Mouse (Mus musculus): Measurements from ENCODE around the gene Tmtc2. TPM values are rescaled to one million over a fixed set of nuclear protein-coding genes. Genes with fewer than 3 reads are reported as not detected.

The Tmtc2 gene
- polyA plus RNA-seq, 1 experiment from 2014 or later = 5.7 TPM

DNA sequence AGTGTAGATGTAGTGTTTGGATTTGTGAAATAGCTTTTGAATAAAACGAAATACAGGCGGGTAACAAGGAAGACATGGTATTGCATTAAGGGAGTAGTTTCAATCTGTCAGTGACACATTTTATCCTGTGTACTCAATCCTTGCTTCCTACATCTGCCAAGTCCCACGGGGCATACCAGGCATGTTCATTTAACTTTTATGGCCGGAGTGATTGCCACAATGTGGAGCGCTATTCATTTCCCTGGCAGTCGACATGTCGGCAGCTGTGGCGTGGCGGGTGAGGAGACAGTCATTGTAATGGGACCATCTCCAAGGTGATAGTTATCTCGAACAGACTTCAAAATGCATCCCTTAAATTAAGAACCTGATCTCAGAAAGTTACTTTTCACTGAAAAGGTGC is 372.8 kb downstream of the Tmtc2 start:
- Histone ChIP-seq H3K4me1 (replicated peaks; ENCODE audit: control insufficient read depth, insufficient read depth) (no peaks in the 10 kb centered on the region), H3K27me3 (ENCODE audit: control insufficient read depth, insufficient read depth, low read length) (no peaks in the 10 kb centered on the region), H3K9ac (ENCODE audit: low read length) (no peak overlapping the region), H3K36me3 (ENCODE audit: control insufficient read depth, insufficient read depth, low read length) (no peaks in the 10 kb centered on the region), H3K9me3 (ENCODE audit: control insufficient read depth, low read length) (no peaks in the 10 kb centered on the region), H3K4me3 (ENCODE audit: low read depth, low read length) (no peak overlapping the region), H3K4me2 (replicated peaks; ENCODE audit: low read depth) (no peak overlapping the region), H3K27ac (replicated peaks) (no peak overlapping the region)
- no peak for ATAC-seq (ENCODE audit: low FRiP score, low TSS enrichment)
- DNase-seq (ENCODE audit: low spot score) = no peak
- 78% methylated on average over 10 of the region's 10 CpGs for WGBS
- TF ChIP-seq CTCF (IDR thresholded peaks at IDR 0.05; ENCODE audit: low read depth) (no peak), EP300 (optimal IDR thresholded peaks at IDR 0.05) (no peak)

DNA sequence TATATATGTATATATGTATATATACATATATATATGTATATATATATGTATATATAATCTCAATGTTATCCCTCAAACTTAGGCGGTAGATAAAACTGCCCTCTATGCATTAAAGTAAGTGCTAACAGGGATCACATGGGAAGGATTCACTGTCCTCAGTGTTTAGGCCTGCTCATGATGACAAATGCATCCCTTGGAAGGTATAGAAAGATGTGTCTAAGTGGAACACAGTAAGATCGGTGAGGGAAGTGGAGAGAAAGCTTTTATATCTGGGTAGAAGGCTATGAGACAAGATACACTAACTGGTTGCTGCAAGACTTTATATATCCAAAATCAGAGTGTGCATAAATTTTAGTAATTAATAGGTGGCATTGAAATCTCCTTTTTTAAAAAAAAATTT is 373.6 kb downstream of the Tmtc2 start:
- Histone ChIP-seq H3K9ac (ENCODE audit: low read length) (no peak overlapping the region), H3K4me2 (replicated peaks; ENCODE audit: low read depth) (no peak overlapping the region), H3K36me3 (ENCODE audit: control insufficient read depth, insufficient read depth, low read length) (no peaks in the 10 kb centered on the region), H3K4me1 (replicated peaks; ENCODE audit: control insufficient read depth, insufficient read depth) (no peaks in the 10 kb centered on the region), H3K9me3 (ENCODE audit: control insufficient read depth, low read length) (no peaks in the 10 kb centered on the region), H3K27ac (replicated peaks) (no peak overlapping the region), H3K4me3 (ENCODE audit: low read depth, low read length) (no peak overlapping the region), H3K27me3 (ENCODE audit: control insufficient read depth, insufficient read depth, low read length) (no peaks in the 10 kb centered on the region)
- no peak for TF ChIP-seq EP300 (optimal IDR thresholded peaks at IDR 0.05)
- WGBS = 76% methylated on average over 2 of the region's 2 CpGs
- ATAC-seq (ENCODE audit: low FRiP score, low TSS enrichment) (no peak), DNase-seq (ENCODE audit: low spot score) (no peak)

DNA sequence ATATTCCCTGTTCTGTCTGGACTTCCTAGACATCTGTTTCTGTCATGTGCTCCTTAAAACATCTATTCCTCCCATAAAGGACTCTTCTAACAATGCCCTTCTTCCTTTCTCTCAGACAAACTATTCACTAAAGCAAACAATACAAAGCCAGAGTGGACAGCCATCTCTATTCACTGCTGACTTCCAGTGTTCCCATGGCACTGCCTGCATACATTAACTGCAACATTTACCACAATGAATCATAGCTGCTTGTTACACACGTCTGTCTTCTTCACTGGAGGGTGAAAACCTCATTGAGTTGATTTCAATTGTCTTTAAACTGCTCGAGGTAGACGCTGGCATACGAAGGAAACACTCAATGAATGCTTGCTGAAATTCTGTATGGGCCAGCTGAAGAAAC is 374.2 kb downstream of the Tmtc2 start:
- DNase-seq (ENCODE audit: low spot score) (no peak), ATAC-seq (ENCODE audit: low FRiP score, low TSS enrichment) (no peak)
- WGBS = 61% methylated on average over 4 of the region's 4 CpGs
- H3K36me3 ChIP-seq (ENCODE audit: control insufficient read depth, insufficient read depth, low read length) = no peaks in the 10 kb centered on the region
- no peaks in the 10 kb centered on the region for H3K27me3 ChIP-seq (ENCODE audit: control insufficient read depth, insufficient read depth, low read length)
- no peak overlapping the region for H3K4me3 ChIP-seq (ENCODE audit: low read depth, low read length)
- H3K27ac ChIP-seq (replicated peaks) = no peak overlapping the region
- H3K9me3 ChIP-seq (ENCODE audit: control insufficient read depth, low read length) = no peaks in the 10 kb centered on the region
- no peaks in the 10 kb centered on the region for H3K4me1 ChIP-seq (replicated peaks; ENCODE audit: control insufficient read depth, insufficient read depth)
- TF ChIP-seq CTCF (IDR thresholded peaks at IDR 0.05; ENCODE audit: low read depth) = no peak
- no peak for TF ChIP-seq EP300 (optimal IDR thresholded peaks at IDR 0.05)
- no peak overlapping the region for H3K4me2 ChIP-seq (replicated peaks; ENCODE audit: low read depth)
- no peak overlapping the region for H3K9ac ChIP-seq (ENCODE audit: low read length)

DNA sequence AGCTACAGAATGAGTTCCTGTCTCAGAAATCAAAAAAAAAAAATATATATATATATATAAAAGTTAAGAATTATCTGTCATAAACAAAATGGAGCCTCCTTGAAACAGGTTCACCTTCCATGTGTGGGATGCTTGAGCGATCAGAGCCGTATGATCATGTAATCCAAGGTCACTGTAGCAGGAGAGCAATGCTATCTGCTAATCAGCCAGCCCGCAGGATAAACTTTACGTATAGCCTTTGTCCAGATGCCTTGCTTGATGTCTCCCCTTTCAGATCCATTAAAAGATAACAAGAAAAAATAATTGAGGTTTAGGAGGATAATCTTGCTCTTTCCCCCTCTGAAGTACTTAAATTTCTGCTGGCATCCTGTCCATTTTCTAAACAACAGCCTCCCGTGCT is 374.7 kb downstream of the Tmtc2 start:
- ATAC-seq (ENCODE audit: low FRiP score, low TSS enrichment) (no peak), DNase-seq (ENCODE audit: low spot score) (no peak)
- Histone ChIP-seq H3K4me3 (ENCODE audit: low read depth, low read length) (no peak overlapping the region), H3K9me3 (ENCODE audit: control insufficient read depth, low read length) (no peaks in the 10 kb centered on the region), H3K27ac (replicated peaks) (no peak overlapping the region), H3K27me3 (ENCODE audit: control insufficient read depth, insufficient read depth, low read length) (no peaks in the 10 kb centered on the region), H3K4me2 (replicated peaks; ENCODE audit: low read depth) (no peak overlapping the region), H3K9ac (ENCODE audit: low read length) (no peak overlapping the region), H3K4me1 (replicated peaks; ENCODE audit: control insufficient read depth, insufficient read depth) (no peaks in the 10 kb centered on the region), H3K36me3 (ENCODE audit: control insufficient read depth, insufficient read depth, low read length) (no peaks in the 10 kb centered on the region)
- TF ChIP-seq EP300 (optimal IDR thresholded peaks at IDR 0.05) (no peak), CTCF (IDR thresholded peaks at IDR 0.05; ENCODE audit: low read depth) (no peak)
- 79% methylated on average over 5 of the region's 5 CpGs for WGBS

DNA sequence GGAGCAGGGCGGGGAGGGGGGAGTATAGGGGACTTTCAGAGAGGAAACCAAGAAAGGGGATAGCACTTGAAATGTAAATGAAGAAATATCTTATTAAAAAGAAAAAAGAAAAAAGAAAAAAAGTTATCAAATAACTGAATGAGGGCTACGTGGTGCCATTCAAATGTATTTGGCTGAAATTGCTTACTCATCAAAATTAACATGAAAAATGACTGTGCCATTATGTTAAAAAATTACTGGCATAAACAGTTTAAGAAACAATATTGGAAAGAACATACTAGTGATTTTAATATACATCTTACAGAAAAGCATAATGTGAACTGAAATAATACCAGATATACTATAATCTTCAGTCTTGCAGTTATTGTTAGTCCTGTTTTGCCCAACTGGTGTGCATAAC is 378.9 kb downstream of the Tmtc2 start:
- ATAC-seq (ENCODE audit: low FRiP score, low TSS enrichment) (no peak), DNase-seq (ENCODE audit: low spot score) (no peak)
- Histone ChIP-seq H3K27ac (replicated peaks) (no peak overlapping the region), H3K36me3 (ENCODE audit: control insufficient read depth, insufficient read depth, low read length) (no peaks in the 10 kb centered on the region), H3K9ac (ENCODE audit: low read length) (no peak overlapping the region), H3K9me3 (ENCODE audit: control insufficient read depth, low read length) (no peaks in the 10 kb centered on the region), H3K4me1 (replicated peaks; ENCODE audit: control insufficient read depth, insufficient read depth) (no peaks in the 10 kb centered on the region), H3K4me2 (replicated peaks; ENCODE audit: low read depth) (no peak overlapping the region), H3K4me3 (ENCODE audit: low read depth, low read length) (no peak overlapping the region), H3K27me3 (ENCODE audit: control insufficient read depth, insufficient read depth, low read length) (no peaks in the 10 kb centered on the region)
- TF ChIP-seq CTCF (IDR thresholded peaks at IDR 0.05; ENCODE audit: low read depth) = no peak
- no peak for TF ChIP-seq EP300 (optimal IDR thresholded peaks at IDR 0.05)
- WGBS = 94% methylated on average over 2 of the region's 2 CpGs

DNA sequence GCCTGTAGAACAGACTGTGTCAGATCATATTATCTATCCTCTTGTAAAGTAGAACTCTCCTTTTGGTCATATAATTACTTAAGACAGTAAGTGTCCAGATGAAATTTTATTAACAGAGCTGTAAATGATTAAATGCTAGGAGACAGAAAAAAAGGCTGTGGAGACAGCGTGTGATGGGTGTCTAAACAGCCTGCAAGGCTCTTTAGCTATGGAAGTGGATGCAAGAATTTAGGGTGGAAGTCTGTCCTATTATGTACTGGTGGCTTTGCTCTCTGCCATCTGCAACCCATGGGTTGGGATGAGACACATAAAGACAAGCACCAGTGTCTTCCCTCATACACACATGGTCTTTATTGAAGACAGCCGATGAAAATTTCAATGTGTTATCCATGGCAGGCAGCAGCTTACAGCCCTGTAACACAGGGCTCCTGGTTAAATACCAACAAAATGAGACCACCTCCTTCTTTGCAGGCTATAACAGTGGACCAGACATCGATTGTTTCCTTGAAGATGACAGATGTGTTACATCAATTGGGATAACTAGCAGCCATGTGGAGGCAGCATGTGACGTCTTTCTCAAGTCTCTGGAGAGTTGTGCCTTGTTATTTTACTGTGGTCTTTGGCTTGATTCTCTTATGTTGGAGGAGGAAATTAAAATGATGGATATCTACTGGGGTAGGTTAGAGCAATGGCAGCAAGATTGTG is 380.3 kb downstream of the Tmtc2 start:
- no peak for DNase-seq (ENCODE audit: low spot score)
- Histone ChIP-seq H3K4me1 (replicated peaks; ENCODE audit: control insufficient read depth, insufficient read depth) (no peaks in the 10 kb centered on the region), H3K27me3 (ENCODE audit: control insufficient read depth, insufficient read depth, low read length) (no peaks in the 10 kb centered on the region), H3K4me2 (replicated peaks; ENCODE audit: low read depth) (no peak overlapping the region), H3K27ac (replicated peaks) (no peak overlapping the region), H3K9ac (ENCODE audit: low read length) (no peak overlapping the region), H3K36me3 (ENCODE audit: control insufficient read depth, insufficient read depth, low read length) (no peaks in the 10 kb centered on the region), H3K9me3 (ENCODE audit: control insufficient read depth, low read length) (no peaks in the 10 kb centered on the region), H3K4me3 (ENCODE audit: low read depth, low read length) (no peak overlapping the region)
- ATAC-seq (ENCODE audit: low FRiP score, low TSS enrichment) = no peak
- TF ChIP-seq EP300 (optimal IDR thresholded peaks at IDR 0.05) (no peak), CTCF (IDR thresholded peaks at IDR 0.05; ENCODE audit: low read depth) (no peak)
- WGBS = 71% methylated on average over 4 of the region's 4 CpGs

Measured in stomach, postnatal 0 days (tissue).